Mouse (Mus musculus) v-Abl transformed pro-B cells (cell line): ENCODE measurements around the gene Pik3c2g.
"Not testable (repeated sequence)": the region's sequence is repeated elsewhere in the genome, so short reads cannot be mapped to it uniquely, and the experiment has no call there.

ENCODE experiments used
- in situ Hi-C, 2 experiments: fragments of 400-800 bp; cut with MboI; formaldehyde crosslinking; loops; one replicate each; pipeline ENCODE4 v1.15.1; 2025; ENCODE audit not compliant: unreplicated experiment in 2 of 2

Pik3c2g gene

DNA sequence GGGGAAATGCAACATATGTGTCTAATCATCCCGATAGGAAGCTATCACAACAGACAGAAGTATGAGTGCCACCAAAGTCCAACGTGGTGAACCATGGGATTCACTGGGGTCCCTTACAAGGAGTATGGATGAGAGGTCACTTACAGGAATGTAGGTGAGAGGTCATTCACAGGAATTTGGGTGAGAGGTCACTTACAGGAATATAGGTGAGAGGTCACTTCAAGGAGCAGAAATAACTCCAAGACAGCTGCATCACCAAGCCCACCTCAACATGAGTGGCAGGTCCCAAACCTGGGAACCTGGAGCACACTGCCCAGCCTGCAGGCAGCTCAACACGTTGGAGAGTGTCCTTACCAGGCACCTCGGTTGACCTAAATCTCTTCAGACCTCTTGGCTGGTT, 314.8 kb downstream of the Pik3c2g start:
- in situ Hi-C loops = no loop called here

DNA sequence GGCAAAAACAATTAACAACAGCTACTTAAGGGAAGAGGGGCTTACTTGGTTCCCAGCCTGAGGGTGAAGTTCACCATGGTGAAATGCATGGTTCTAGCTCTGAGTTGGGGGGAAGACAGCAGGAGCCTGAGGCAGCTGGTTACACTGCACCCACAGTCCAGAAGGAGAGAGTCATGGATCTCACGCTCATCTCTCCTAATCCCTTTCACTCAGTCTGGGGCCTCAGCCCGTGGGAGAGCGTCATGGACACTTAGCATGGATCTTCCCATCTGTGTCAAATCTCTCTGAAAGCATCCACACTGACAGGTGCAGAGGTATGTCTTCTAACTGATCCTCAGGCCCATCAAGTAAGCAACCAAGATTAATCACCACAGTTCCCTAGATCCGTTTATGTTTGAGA, 320.1 kb downstream of the Pik3c2g start:
- in situ Hi-C loops = no loop called here

DNA sequence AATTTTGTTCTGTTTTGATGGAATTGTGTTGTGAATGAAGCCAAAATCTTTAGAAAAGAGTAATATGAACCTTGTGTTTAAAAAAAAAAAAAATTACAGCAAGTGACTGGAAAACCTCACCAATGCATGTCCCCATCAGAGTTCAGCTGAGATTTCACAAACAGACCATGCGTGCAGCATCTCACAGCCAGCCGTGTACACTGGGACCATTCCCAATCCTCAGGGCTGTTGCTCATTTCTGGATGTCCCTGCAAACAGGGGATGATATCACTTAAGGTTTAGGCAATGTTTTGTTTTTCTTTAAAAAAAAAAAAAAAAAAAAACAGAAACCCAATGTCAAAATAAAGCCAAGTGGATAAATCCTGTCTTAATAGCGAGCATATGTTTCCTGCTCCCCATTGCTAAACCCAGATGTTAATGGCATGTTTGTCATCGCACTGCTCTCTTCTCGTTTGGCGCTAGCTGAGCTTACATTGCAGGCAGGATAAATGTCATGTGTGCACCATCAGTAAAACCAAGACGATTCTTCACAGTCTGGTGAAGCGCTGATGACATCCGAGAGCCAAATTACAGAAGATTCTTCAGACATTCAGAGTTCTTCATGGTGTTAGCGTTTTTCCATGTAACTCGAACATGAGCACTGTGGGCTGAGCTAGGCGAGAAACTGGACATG, 322.1 kb downstream of the Pik3c2g start:
- in situ Hi-C loops = no loop called here

DNA sequence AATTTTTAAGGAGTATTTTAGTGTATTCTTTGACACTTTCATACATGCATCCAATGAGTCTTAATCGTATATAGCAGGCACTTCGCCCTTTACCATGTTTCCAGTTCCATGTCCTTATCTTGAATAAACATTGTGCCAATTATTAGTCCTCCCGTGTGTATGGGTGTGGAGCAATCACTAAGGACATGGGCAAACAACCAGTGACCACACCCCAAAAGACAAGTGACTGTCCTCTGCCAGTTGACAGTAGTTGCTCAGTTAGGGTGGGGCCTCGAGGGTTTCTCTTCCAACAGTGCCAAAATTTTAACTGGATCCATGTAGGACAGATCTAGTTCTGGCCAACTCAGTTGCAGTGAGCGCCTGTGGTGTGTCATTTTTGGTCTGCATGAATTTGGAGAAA, 341.7 kb downstream of the Pik3c2g start:
- in situ Hi-C loops = no loop called here

DNA sequence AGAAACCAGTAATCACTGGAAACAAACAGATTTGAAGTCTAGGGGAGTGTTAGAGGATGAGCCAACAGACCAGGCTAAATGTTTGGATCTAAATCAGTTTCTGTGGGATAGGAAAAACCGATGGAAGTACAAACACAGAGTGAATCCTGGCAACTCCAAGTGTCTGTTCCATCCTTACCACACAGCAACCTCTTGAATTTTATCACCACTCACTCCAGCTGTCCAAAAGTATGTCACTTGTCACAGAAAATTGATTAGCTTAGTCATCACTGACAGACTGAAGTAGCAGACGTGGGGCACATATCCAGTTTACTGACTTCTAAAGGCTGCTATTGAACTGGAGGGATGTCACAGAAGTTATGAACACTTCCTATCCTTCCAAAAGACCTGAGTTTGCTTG, 347.8 kb downstream of the Pik3c2g start:
- in situ Hi-C loops = no loop called here

DNA sequence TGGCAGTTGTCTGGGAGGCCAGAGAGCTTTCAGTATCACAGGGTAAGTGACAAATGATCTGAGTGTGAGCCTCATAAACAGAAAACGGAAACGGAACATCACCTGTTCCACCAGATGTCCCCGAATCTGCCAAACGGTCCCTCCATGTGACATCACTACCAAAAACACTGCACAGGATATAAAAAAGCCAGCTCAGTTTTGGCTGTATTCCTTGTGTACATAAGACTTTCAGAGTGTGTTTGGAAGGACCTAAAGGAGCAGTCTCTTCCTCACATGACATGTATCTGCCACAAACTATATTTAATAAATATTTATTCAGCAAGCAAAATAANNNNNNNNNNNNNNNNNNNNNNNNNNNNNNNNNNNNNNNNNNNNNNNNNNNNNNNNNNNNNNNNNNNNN, 350.6 kb downstream of the Pik3c2g start:
- in situ Hi-C loops = not testable (repeated sequence)

DNA sequence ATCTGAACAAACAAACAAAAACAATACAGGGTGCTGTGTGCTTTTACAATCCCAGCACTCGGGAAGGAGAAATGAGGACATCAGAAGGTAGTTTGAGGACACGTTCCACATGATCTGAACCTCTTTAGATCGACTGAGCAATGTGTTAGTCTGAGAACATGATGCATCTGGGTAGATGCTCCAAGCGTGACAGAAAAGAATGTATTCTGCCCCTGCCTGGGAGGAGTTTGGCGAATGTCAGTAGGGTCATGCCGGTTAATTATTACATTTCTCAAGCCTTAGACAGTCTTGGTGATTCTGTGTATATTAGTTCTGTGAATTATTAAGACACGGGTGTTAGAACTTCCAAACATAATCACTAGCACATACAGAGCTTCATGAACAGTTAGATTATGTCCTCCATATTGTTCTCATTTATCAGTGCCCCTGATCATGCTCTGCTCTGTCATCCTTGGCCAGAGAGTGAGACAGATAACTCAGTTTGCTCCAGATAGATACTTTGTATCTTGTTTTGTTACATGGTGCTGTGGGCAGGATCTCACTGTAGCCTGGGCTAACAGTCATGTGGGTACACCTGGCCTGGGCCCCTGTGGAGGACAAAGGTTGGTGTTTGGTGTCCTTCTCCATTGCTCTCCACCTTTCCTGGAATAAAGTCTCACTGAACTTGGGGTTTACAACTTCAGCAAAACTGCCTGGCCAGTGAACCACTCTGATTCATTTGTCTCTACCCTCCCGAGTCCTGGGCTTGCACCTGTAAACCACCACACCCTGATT, 360.3 kb downstream of the Pik3c2g start:
- in situ Hi-C loops = no loop called here

DNA sequence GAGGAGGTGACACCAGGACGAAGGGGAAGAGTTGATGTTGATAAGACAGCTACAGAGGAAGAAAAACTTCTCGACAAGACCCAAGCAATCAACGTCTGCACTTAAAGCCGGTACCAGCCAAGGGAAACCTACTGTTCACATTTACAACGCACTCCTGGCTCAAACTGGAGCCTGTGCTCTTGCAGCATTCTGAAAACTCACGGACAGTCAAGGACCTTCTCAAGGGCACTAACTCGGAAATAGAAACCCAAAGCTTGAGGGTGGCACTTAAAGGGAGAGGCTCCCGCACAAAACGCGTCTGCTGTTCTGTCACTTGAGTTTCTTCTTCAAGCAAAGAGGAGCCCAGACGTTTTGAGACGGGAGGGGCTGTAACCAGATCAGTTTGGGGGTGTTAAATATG, 366.6 kb downstream of the Pik3c2g start:
- in situ Hi-C loops = no loop called here

DNA sequence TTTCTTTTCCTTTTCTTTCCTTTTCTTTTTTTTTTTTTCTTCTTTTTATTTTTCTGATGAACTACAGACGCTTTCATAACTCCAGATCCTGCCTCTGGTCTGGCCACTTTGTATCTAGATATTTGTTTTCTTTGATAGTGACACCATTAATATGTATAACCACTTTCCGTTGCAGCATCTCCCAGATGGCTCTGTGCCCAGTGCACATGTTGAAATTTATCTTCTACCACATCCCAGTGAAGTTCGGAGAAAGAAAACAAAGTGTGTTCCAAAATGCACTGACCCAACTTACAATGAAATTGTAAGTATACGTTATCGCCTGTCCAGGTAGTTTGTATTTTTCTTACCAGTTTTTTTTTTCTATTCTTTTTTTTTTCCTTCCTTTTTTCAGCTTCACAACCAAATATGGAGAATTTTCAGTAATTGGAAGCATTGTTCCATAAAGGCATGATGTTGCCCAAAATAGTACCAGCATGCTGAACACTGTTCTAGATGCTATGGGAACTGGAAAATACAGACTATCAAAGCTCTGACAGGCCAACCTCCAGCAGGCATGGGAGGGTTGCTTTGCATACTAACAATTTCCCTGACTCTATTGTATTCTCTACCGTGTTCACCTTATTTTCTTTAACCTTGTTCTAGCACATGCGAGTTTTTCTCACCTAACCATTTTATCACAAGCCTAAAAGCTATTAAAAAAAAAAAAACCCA, 370.7 kb downstream of the Pik3c2g start:
- in situ Hi-C loops = no loop called here

DNA sequence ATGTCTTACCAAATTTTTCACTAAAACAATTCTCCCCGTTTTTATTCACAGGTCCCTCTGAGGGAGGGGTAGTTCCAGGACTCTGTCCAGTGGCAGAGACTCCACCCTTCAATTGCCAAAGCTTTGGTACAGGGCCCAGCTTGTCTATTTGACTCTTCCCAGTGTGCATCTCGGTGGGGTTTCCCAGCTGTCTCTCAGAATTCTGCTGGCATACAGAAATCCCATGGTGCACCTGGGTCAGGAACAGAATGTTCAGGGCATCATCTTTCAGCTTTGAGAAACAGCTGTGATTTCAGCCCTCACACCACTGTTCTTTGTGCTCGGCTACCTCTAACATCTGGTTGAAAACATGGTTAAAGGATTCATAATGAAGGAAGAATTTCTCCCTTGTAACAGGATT, 376.8 kb downstream of the Pik3c2g start:
- in situ Hi-C loops = no loop called here

DNA sequence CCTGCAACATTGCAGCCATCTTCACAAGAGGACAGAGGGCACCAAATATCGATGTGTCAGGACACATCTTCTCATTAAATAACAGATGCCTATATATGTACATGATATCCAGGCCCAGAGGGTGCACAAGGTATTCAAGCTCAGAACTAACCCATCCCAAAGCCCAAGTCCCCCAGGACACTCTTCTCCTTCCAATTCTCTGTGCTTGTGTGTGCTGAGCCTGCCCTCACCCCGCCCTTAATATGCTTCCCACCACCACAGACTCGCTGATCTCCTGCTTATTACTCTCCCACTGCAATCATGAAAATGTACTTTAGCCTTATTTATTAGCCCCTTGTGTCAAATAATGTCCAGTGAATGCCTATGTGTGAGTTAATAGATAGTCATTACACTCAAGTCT, 377.9 kb downstream of the Pik3c2g start:
- in situ Hi-C loops = no loop called here

DNA sequence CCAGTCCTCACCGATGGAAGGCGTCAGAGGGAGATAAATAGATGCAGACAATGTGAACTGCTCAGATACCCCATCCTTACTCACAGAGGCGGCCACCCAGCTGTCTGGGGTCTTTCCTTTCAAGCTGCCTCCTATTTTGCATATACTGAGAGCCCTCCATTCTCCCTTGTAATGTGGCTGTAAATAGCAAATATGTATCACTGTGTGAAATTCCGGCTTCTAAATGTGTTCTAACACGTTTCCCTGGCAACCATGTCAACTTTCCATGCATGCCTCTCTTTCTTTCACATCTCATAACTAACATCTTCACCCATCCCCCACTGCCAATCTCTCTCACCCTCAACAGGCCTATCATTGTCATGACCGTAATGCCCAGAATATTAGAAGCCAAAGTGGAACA, 379.7 kb downstream of the Pik3c2g start:
- in situ Hi-C loops = no loop called here

DNA sequence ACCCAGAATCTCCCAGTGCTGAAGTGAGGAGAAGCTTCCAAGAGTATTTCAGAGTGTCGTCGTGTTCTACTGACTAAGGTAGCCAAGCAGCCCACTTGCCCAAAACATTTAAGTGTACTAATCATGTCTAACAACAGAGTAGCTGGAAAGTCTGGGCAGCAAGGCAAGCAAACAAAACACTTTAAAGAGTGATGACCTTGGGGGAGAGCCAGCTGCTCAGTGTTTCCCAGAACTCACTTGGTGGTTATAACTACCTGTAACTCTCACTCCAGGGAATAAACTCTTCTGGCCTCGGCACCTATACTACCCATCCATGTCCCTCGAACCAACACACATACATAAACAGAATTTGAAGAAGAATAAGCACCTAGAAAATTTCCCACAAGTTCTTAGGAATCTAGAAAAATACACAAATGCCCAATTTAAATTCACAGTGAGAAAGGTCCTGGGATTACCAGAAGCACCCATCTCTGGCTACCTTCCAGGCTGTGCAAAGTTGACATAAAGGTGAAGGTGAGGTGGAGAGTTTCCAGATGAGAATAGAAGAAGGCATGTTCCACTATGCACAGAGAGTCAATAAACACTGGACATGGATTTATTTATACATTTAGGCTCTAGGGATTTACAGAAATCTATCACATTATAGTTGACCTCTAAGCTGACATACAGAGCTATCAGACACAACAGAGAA, 384.7 kb downstream of the Pik3c2g start:
- in situ Hi-C loops = no loop called here

DNA sequence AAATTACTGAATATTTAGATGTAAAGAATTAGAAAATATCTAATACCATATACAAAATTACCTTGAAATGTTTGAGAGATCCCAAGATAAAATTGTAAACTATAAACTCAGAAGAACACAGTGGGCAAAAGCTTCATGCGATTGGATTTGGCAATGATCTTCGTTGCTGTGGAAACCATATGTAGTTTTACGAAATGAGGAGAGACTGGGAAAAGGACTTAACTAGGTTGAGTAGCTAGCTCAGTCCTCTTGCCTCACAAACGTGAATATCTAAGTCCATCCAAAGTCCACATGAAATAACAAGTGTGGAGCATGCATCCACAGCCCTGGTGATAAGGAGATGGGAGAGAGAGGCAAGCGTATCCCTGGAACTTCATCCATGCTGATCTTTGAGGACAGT, 387.6 kb downstream of the Pik3c2g start:
- in situ Hi-C loops = no loop called here

DNA sequence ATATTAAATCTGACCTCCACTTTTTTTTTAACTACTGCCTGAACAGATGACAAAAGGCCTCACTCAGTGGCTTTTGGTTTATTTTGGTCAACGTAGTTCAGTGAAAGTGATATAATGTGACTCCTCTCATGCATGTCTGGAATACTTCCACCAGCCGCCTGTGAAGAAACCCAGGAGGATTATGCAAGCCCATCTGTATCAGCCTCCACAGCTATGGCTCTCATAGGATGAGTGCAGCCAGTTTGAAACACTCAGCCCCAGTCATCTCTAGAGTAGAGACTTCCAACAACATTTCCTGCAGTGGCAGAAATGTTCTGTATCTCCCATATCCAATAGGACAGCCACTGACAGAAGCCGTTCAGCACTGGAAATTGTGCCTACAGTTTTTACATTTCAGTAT, 391.1 kb downstream of the Pik3c2g start:
- in situ Hi-C loops = no loop called here

DNA sequence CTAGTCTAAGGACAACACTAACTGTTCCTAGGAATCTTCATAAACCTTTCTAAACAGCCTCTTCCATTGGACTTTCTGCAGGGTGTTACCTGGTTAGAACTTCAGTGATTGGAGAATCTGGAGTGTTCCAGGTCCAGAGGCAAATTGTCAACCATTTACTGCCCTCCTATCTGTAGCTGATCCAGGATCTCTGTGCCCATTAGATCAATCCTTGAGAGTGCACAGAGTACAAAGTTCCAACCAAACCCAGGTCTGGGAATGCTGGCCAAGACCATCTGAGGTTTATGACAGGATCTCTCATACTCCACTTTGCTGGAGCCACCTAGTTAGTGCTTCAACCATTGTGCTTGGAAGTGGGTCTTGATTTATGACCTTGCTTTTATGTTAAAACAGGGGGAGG, 394.0 kb downstream of the Pik3c2g start:
- in situ Hi-C loops = no loop called here

DNA sequence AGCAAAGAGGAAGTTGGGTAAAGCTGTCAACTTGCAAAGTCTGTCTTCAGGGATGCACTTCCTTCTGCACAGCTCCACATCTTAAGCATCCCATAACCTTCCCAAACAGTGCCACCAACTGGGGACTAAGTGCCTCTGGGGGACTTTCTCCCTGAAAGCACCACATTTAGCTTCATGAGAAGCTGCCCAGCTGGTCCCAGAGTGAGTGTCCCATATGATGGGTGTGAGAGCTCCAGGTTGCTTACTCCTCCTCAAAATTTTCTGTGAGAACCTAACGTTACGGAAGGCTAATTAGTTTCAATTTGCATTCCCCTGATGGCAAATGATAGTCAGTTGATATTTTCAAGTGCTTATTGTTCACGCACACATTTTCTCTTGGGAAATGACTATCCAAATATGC, 397.0 kb downstream of the Pik3c2g start:
- in situ Hi-C loops = no loop called here

DNA sequence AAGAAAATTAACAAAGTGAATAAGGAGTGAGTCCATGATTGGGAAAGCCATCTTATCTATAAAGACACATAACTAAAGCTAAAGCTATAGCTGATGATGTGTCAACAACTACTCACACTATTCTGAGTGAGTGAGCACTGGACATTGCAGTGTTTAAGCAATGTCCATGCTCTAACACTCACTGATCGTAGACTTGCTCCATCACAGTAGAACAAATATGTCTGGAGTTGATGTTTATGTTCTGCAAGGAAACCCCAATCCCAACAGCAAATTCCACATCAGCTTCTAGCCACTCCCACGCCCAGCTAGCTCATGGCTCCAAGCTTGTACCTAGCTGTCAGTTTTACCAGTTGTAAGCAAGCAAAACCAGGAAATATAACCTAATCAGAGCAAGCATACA, 399.5 kb downstream of the Pik3c2g start:
- in situ Hi-C loops = no loop called here

DNA sequence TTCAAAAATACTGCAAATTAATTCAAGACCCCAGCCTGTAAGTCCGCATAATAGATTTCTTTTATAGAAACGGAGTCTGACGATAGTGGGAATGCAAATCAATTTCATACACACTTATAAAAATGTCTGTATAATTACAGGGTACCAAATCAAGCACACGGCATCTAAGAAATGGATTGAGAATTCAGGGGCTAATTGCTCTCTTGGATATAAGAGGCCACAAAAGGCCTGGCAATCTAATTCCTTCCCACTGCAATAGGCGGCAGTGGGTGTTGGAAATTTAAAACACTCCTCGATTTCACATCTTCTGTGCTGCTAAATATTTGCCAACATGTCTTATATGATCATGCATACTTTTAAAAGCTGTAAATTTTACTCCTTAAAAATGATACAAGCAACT, 402.1 kb downstream of the Pik3c2g start:
- in situ Hi-C loops = no loop called here

DNA sequence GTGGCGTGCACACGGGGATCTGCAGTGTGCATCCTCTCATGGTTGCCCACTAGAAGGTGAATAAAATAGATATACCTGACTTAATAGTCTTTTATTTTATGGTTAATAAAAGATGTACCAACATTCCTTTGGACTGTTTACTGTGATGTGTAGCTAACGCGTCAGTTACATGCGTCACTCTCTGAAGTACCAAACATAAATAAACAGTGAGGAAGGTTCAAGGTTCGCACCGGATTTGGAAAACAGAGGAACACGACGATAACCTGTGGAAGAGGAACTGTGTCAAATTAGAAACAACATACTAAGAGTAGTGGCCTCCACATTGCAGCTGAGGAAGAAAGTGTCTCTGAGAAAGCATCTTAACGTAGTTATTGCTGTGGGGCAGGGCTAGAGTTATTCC, 402.6 kb downstream of the Pik3c2g start:
- in situ Hi-C loops = no loop called here

DNA sequence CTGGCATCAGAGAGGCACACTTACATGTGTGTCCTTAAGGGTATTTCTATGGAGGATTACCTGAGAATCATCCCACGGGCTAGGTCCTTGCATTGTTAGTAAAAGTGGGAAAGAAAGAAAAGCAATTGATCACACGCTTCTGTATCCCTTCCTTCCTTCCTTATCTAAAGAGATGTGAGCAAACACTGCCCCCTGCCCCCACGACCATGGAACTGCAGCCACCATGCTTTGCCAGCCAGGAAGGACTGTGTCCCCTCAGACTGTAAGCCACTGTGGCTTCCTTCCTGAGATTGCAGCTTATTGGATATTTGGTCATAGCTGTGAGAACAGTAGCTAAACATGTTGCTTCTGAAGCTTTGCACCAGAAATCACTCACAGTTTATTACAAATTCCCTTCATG, 418.2 kb downstream of the Pik3c2g start:
- in situ Hi-C loops = no loop called here
